Mouse (Mus musculus) lung, postnatal 0 days (tissue): ENCODE results near the gene Trak1. TPM values are rescaled to one million over a fixed set of nuclear protein-coding genes. Genes with fewer than 3 reads are reported as not detected.

ENCODE experiments used
- ATAC-seq: fragments of 200-750 bp; cut with Nextera tagmentation; 2 replicates; pipeline ENCODE4 v1.8.0; 2017; ENCODE audit warnings: moderate library complexity
- DNase-seq: peaks from one replicate; pipeline ENCODE4 v3.0.0-alpha.2; 2016; ENCODE audit warnings: low spot score
- H3K27ac ChIP-seq: fragments of 300-500 bp; sonication (generic); 2 replicates; pipeline ENCODE4 v1.5.1; 2014; ENCODE audit warnings: antibody characterized with exemption, mild to moderate bottlenecking, low read length, mixed read lengths
- H3K27me3 ChIP-seq: fragments of 300-500 bp; sonication (generic); replicated peaks from 2 replicates; pipeline ENCODE4 v1.6.1; 2014; ENCODE audit warnings: low read length, mixed read lengths; ENCODE audit not compliant: insufficient read depth
- H3K36me3 ChIP-seq: fragments of 300-500 bp; sonication (generic); 2 replicates; pipeline ENCODE4 v1.6.1; 2014; ENCODE audit warnings: low read length, mixed read lengths; ENCODE audit not compliant: insufficient read depth
- H3K4me1 ChIP-seq: fragments of 300-500 bp; sonication (generic); 2 replicates; pipeline ENCODE4 v1.6.1; 2014; ENCODE audit warnings: antibody characterized with exemption, low read depth, low read length, mixed read lengths; ENCODE audit not compliant: insufficient read depth
- H3K4me2 ChIP-seq: fragments of 300-500 bp; sonication (generic); replicated peaks from 2 replicates; pipeline ENCODE4 v1.6.1; 2014; ENCODE audit warnings: low read depth, mild to moderate bottlenecking, low read length, moderate library complexity, mixed read lengths
- H3K4me3 ChIP-seq: fragments of 300-500 bp; sonication (generic); 2 replicates; pipeline ENCODE4 v1.5.1; 2014; ENCODE audit warnings: low read depth, low read length
- H3K9ac ChIP-seq: fragments of 300-500 bp; sonication (generic); replicated peaks from 2 replicates; pipeline ENCODE4 v1.6.1; 2014; ENCODE audit warnings: low read depth, mild to moderate bottlenecking
- H3K9me3 ChIP-seq: fragments of 300-500 bp; sonication (generic); 2 replicates; pipeline ENCODE4 v1.6.1; 2016; ENCODE audit warnings: low read length, mixed read lengths
- CTCF ChIP-seq: IDR thresholded peaks from 2 replicates; pipeline ENCODE4 v1.5.1; 2016; ENCODE audit warnings: antibody characterized with exemption, mild to moderate bottlenecking
- EP300 ChIP-seq: IDR thresholded peaks from 2 replicates; pipeline ENCODE4 v1.6.1; 2016; ENCODE audit warnings: antibody characterized with exemption, mild to moderate bottlenecking, control low read depth
- whole genome bisulfite sequencing: fragments of 180-500 bp; shearing (Covaris S2); extraction: QIAGEN DNeasy Blood & Tissue Kit; methylation state at CpG from one replicate; pipeline ENCODE4 v1.1.7; 2014; 5-methylcytosine and 5-hydroxymethylcytosine counted together
- polyA plus RNA-seq: library from polyadenylated mRNA; unstranded; fragments of >200 nt; fragmentation: Nextera tagmentation; extraction: Ambion mirVana; gene quantifications from 2 replicates; pipeline ENCODE4 v1.2.1, GENCODE M21; 2015

Gene Trak1
- polyA plus RNA-seq, 1 experiment from 2014 or later = 28.6 TPM

- Histone ChIP-seq H3K4me1 (peaks cover 8% of the 10 kb centered on the region; the same call in 1 of the 2 replicates), H3K9me3 (no peaks in the 10 kb centered on the region), H3K4me2 (no peak overlapping the region), H3K9ac (no peak overlapping the region), H3K36me3 (no peaks in the 10 kb centered on the region), H3K4me3 (no peak overlapping the region), H3K27me3 (no peaks in the 10 kb centered on the region), H3K27ac (peak overlapping the region; percentile 73)
- TF ChIP-seq CTCF = no peak
- ATAC-seq (peak; percentile 47), DNase-seq (peak; percentile 40)
- WGBS = 83% methylated on average over 9 of the region's 9 CpGs
Observed at GRCm38 (mm10) chr9:121383180-121383586, 85.9 kb downstream of the Trak1 start.

DNA sequence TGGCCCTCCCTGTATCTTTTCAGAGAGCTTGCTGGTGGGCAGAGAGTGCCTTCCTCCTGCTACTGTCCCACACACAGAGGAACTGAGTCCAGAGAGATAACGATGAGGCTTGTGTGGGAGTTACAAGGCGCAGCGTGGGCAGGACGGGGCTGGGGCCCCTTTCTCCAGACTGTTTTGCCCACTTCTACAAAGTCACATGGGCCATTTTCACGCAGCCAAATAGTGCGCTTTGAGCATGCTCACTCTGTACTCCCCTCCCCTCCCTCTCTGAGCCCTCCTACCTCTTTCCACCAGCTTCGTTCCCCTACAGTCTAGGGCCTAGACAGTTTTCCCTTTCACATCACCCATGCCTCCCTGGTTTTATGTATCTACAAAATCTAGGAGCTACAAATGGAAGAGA lies 87.3 kb downstream of the Trak1 start:
- DNase-seq = no peak
- no peaks in the 10 kb centered on the region for H3K9me3 ChIP-seq
- no peak overlapping the region for H3K4me3 ChIP-seq
- no peak overlapping the region for H3K4me2 ChIP-seq
- no peaks in the 10 kb centered on the region for H3K36me3 ChIP-seq
- no peak overlapping the region for H3K27ac ChIP-seq
- WGBS = 78% methylated on average over 7 of the region's 7 CpGs
- no peak for TF ChIP-seq EP300
- TF ChIP-seq CTCF = no peak
- H3K4me1 ChIP-seq = peaks cover 10% of the 10 kb centered on the region; the same call in 1 of the 2 replicates
- no peak overlapping the region for H3K9ac ChIP-seq
- no peak for ATAC-seq
- H3K27me3 ChIP-seq = no peaks in the 10 kb centered on the region

DNA sequence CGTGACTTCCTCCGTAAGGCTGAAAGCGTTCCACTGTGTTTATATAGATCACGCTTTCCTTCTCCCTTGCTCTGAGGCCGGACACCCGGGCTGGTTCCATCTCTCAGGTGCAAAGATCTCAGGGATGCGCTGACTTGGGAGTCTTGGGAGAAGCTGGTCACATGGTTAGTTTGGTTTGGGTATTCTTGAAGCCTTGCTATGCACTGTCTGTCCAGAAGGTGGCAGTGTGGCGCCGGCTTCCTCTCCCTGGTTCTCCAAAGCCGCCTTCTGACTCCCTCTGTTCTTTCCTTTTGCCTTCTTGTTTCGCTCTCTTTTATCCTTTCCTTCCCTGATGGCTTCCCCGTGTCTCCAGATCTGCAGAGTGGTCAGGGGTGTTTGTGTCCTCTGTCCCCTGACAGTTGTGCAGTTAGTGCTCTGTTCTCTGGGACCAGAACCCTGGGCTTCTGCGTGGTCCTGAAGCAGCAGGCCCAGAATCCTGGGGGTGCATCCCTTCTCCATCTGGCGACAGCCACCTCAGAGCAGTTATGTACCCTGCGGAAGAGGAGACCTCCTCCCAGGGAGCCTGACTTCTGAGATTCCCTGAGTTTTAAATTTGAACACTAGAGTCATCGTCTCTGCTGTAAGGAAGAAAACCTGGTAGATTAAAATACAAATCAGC lies 87.9 kb downstream of the Trak1 start:
- H3K27ac ChIP-seq = no peak overlapping the region
- H3K4me3 ChIP-seq = no peak overlapping the region
- H3K27me3 ChIP-seq = no peaks in the 10 kb centered on the region
- H3K4me1 ChIP-seq = peaks cover 10% of the 10 kb centered on the region; the same call in 1 of the 2 replicates
- no peak overlapping the region for H3K9ac ChIP-seq
- ATAC-seq (no peak), DNase-seq (peak; percentile 87)
- no peaks in the 10 kb centered on the region for H3K36me3 ChIP-seq
- WGBS = 33% methylated on average over 16 of the region's 16 CpGs
- no peaks in the 10 kb centered on the region for H3K9me3 ChIP-seq
- TF ChIP-seq CTCF (peak; percentile 94), EP300 (no peak)
- H3K4me2 ChIP-seq = no peak overlapping the region

GRCm38 (mm10) chr9:121385749-121386350 lies 88.5 kb downstream of the Trak1 start:
- H3K9me3 ChIP-seq = no peaks in the 10 kb centered on the region
- peaks cover 10% of the 10 kb centered on the region; the same call in 1 of the 2 replicates for H3K4me1 ChIP-seq
- H3K4me2 ChIP-seq = no peak overlapping the region
- no peaks in the 10 kb centered on the region for H3K27me3 ChIP-seq
- H3K27ac ChIP-seq = no peak overlapping the region
- DNase-seq (peak; percentile 60), ATAC-seq (0 out of 2 replicates have a peak, but pooled peaks have one; percentile 18)
- TF ChIP-seq CTCF (no peak), EP300 (no peak)
- WGBS = 65% methylated on average over 12 of the region's 12 CpGs
- H3K9ac ChIP-seq = no peak overlapping the region
- H3K4me3 ChIP-seq = no peak overlapping the region
- H3K36me3 ChIP-seq = no peaks in the 10 kb centered on the region

- H3K9ac ChIP-seq = no peak overlapping the region
Observed at GRCm38 (mm10) chr9:121387539-121388272, 90.4 kb downstream of the Trak1 start.

GRCm38 (mm10) chr9:121388273-121388931 lies 91.1 kb downstream of the Trak1 start:
- H3K4me2 ChIP-seq = no peak overlapping the region
- H3K9me3 ChIP-seq = no peaks in the 10 kb centered on the region
- no peak for DNase-seq
- H3K4me1 ChIP-seq = peaks cover 10% of the 10 kb centered on the region; the same call in 1 of the 2 replicates
- H3K27me3 ChIP-seq = no peaks in the 10 kb centered on the region
- WGBS = 46% methylated on average over 13 of the region's 13 CpGs
- no peak overlapping the region for H3K9ac ChIP-seq
- H3K4me3 ChIP-seq = no peak overlapping the region
- H3K27ac ChIP-seq = 0 out of 2 replicates have a peak overlapping the region, but pooled peaks have one; percentile 5
- no peak for ATAC-seq
- TF ChIP-seq EP300 = no peak
- TF ChIP-seq CTCF = no peak
- H3K36me3 ChIP-seq = no peaks in the 10 kb centered on the region

More at GRCm38 (mm10) chr9:121387539-121388272, 90.4 kb downstream of the Trak1 start:
- no peaks in the 10 kb centered on the region for H3K27me3 ChIP-seq
- peaks cover 10% of the 10 kb centered on the region; the same call in 1 of the 2 replicates for H3K4me1 ChIP-seq
- no peak overlapping the region for H3K27ac ChIP-seq
- H3K4me3 ChIP-seq = no peak overlapping the region
- no peak for ATAC-seq
- no peak overlapping the region for H3K4me2 ChIP-seq
- DNase-seq = no peak
- no peaks in the 10 kb centered on the region for H3K36me3 ChIP-seq
- TF ChIP-seq EP300 (no peak), CTCF (no peak)
- WGBS = 65% methylated on average over 9 of the region's 9 CpGs
- no peaks in the 10 kb centered on the region for H3K9me3 ChIP-seq
